Mouse (Mus musculus) central nervous system, embryonic 18 days (tissue): ENCODE measurements around the gene Rgs11. TPM values are rescaled to one million over a fixed set of nuclear protein-coding genes. Genes with fewer than 3 reads are reported as not detected.

Experiments used
- polyA plus RNA-seq: library from polyadenylated mRNA; depleted of rRNA; stranded (reverse); fragments of >200 nt; gene quantifications from 2 replicates; pipeline ENCODE4 v1.2.3, GENCODE M21; 2012; rRNA removed

Gene Rgs11
- polyA plus RNA-seq, result 25.8 and 30.9 TPM in 2 replicates

DNA sequence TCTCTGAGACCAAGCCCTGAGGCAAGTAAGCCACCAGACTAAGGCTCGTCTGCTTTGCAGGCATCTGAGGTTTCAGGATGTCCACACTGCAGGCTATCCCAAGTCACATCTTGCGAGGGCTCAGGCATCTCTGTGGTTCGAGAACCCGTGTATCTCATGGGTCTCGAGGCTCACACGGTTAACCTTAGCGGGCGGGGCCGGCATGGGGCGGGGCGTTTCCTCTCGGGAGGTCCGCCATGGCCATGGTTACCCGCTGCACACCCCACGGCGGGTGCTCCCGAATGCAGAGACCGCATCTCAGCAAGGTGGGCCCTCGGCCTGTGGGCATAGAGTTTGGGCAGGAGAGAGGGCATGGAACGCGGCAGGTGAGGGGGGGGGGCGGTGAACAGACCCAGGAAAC is at the start of gene Rgs11:
TSS of gene Rgs11 (plus strand) at position 215 of the 400 bp plus-strand sequence.

DNA sequence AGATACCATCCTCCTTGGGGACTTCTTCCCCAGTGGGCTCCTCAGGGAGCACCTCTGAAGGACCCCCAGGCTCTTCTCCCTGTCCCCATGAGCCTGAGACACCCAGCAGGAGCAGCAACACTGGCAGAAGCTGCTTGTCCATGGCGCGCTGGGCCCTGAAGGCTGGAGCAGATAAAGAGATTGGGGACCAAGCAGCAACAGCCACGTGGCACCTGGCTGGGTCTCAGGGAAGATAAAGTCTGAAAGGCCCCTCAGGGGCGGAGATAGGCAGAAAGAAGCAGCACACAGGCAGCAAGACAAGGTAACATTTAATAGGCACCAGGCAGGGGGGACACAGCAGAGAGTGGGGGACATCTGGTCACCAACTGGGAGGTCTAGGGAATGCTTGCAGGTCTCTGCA is 3.9 kb upstream of the Rgs11 start, which contains the start of gene Pdia2:
TSS of gene Pdia2 (minus strand) at position 196 of the 400 bp plus-strand sequence.

DNA sequence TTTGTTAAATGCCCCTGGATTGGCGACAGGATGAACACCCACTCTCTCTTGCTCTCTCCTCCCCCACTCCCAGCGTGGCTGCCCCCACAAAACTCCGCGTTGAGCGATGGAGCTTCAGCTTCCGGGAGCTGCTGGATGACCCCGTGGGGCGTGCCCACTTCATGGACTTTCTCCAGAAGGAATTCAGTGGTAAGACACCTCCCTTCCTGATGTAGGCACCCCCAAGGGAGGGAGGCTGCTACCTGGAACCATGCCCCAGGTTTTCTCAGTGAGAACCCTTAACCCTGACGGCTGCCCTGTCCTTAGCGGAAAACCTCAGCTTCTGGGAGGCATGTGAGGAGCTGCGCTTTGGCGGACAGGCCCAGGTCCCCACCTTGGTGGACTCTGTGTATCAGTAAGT is 4.9 kb downstream of the Rgs11 start, which contains the start of gene Arhgdig:
TSS of gene Arhgdig (minus strand) at position 101 of the 400 bp plus-strand sequence.

DNA sequence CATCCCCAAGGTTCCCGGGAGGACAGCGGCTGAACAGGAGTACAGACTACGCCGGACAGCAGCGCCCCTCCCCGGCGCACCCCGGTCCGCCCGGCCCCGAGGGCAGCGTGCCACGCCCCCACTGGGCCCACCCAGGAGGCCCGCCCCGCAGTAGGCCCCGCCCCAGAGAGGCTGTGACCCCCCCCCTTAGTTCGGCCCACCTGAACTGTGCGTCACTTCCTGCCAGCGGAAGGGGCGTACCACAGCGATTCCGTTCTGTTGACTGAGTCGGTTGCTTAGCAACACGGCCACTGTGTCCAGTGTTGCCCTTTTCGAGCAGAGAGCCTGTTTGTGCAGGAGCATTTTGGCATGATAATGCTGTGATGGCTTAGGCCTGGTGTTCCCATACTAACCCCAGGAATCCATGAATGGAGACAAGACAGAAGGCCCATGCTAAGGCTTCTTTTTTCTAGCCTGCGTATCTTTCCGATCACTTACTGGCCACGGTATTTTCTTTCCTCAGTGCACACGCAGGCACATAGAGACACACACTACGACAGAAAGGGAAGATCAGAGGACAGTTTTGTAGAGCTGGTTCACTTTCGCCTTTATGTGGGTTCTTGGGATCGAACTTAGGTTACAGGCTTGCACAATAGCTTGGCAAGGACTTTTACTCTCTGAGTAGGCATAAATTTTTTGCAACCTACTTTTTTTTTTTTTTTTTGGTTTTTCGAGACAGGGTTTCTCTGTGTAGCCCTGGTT is 41.5 kb downstream of the Rgs11 start, which contains the start of gene Fam234a:
TSS of gene Fam234a (minus strand) at position 142 of the 741 bp plus-strand sequence.

DNA sequence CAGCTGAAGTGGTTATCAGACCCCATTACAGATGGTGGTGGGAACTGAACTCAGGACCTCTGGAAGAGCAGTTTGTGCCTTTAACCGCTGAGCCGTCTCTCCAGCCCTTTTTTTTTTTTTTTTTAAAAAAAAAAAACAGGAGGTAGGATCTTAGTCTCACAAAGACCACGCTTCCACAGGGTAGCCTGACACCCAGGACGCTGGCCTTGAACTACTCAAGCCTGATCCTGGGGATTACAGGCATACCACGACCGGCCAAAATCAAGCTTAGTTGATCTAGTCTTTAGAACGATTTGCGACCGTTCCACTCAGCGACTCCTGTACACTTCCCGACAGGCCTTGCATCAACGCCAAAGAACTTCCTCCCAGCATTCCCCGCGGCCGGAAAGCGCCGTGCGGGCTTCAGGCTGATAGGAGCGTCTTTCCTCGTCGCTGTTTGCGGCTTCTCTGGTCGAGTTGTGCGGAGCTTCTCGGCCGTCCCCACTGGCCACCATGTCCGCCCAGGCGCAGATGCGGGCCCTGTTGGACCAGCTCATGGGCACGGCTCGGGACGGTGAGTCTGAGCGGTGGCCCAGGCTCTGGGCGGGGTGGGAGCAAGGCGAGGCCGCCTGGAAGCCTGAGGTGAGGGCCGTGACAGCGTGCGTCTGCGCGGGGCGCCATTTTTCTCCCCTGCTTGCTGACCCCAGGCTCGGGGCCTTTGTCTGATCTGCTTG is 49.9 kb downstream of the Rgs11 start, which contains the start of gene Luc7l:
TSS of gene Luc7l (plus strand) at position 358 of the 713 bp plus-strand sequence.

Other genes with a start within 250 kb of the Rgs11 start
- gene Capn15, start 217.2 kb upstream of the Rgs11 start, polyA plus RNA-seq, result 38.4 and 38.8 TPM in 2 replicates
- 58.8 and 66.0 TPM in 2 replicates for gene Rab11fip3, start 133.4 kb upstream of the Rgs11 start, polyA plus RNA-seq
- gene Decr2, start 112.6 kb upstream of the Rgs11 start, polyA plus RNA-seq, result 34.1 and 34.8 TPM in 2 replicates
- gene Nme4, start 107.3 kb upstream of the Rgs11 start, polyA plus RNA-seq, result 24.6 and 25.0 TPM in 2 replicates
- gene Tmem8, start 89.7 kb upstream of the Rgs11 start, polyA plus RNA-seq, result 9.5 and 10.5 TPM in 2 replicates
- 100 and 106 TPM in 2 replicates for gene Mrpl28, start 79.5 kb upstream of the Rgs11 start, polyA plus RNA-seq
- 24.1 and 24.8 TPM in 2 replicates for gene Axin1, start 64.3 kb upstream of the Rgs11 start, polyA plus RNA-seq
- gene Pdia2, start 3.9 kb upstream of the Rgs11 start, polyA plus RNA-seq, result 0.05 and 0.06 TPM in 2 replicates
- gene Arhgdig, start 4.8 kb downstream of the Rgs11 start, polyA plus RNA-seq, result 133 and 144 TPM in 2 replicates
- gene Fam234a, start 41.3 kb downstream of the Rgs11 start, polyA plus RNA-seq, result 25.7 and 26.1 TPM in 2 replicates
- gene Luc7l, start 49.9 kb downstream of the Rgs11 start, polyA plus RNA-seq, result 111 and 112 TPM in 2 replicates
- 21.7 and 25.1 TPM in 2 replicates for gene Neurl1b, start 211.9 kb downstream of the Rgs11 start, polyA plus RNA-seq